Mouse (Mus musculus) kidney, adult 2 months (tissue): Measurements from ENCODE around the gene Ikzf2.

Experiments
- CTCF ChIP-seq: fragments of 200-500 bp; conservative IDR thresholded peaks from 2 replicates; pipeline ENCODE4 v1.5.1; 2011; ENCODE audit warnings: low read depth, mild to moderate bottlenecking, control low read depth, low read length, moderate library complexity, mixed read lengths; ENCODE audit not compliant: insufficient read depth, insufficient read length
- POLR2A ChIP-seq: fragments of 200-500 bp; IDR thresholded peaks from one replicate; pipeline ENCODE4 v1.6.1; 2011; ENCODE audit warnings: low read depth, low read length, control low read depth

DNA sequence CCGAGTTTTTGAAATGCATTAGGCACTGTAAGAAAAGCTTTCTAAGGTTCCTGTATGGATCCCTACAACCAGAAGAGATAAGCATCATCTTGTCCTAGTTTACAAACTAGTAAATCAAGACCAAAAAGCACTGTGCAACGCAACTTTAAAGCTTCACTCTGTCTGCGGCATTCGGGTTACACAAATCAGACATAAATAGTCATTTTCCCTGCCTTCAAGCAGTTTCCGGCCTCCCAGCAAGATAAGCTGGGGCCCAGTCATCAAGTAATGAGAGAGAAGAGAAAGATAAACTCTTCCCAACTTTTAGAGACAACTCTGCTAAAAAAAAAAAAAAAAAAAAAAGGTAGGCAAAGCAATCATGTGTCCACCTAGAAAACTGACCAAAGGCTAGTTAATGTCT, 19.6 kb downstream of the Ikzf2 start:
- no peak for TF ChIP-seq CTCF
- TF ChIP-seq POLR2A = no peak
